Mouse (Mus musculus): ENCODE measurements around the gene Morn3. TPM values are rescaled to one million over a fixed set of nuclear protein-coding genes. Genes with fewer than 3 reads are reported as not detected.

Morn3 gene
- total and polyA plus RNA-seq, 3 experiments, result not detected

GRCm38 (mm10) chr5:123024965-123025573, 21.7 kb downstream of the Morn3 start:
- Histone ChIP-seq H3K27ac (ENCODE audit: insufficient read depth, low read depth) (peak overlapping the region; percentile 94), H3K4me3 (replicated peaks in 1 of 3; ENCODE audit: low read depth in 2 of 3, low read length in 2 of 3, poor library complexity in 1 of 3) (peak overlapping the region in 2 of 3 experiments; percentile 15 to 20)
- dilution Hi-C loops (cut with MboI; ENCODE audit: extremely low pct_ligation_motif_present, extremely low pct_unique_long_range_greater_than_20kb, low sequenced_read_pairs), result no loop called here
- TF ChIP-seq BHLHE40 (IDR thresholded peaks at IDR 0.05; ENCODE audit: low read depth, low read length) (0 out of 2 replicates have a peak, but pooled peaks have one; percentile 22), JUN (IDR thresholded peaks at IDR 0.05; ENCODE audit: insufficient read depth, low read depth, low read length) (no peak), CTCF (conservative IDR thresholded peaks at IDR 0.05 in 1 of 2, IDR thresholded peaks at IDR 0.05 in 1 of 2; ENCODE audit: low read depth in 2 of 2, low read length in 2 of 2) (no peak), TBP (conservative IDR thresholded peaks at IDR 0.05; ENCODE audit: low read depth, low read length) (peak; percentile 87; the same call in 1 of the 2 replicates), CHD2 (IDR thresholded peaks at IDR 0.05; ENCODE audit: low read length) (peak; percentile 50; the same call in 1 of the 2 replicates), NRF1 (IDR thresholded peaks at IDR 0.05; ENCODE audit: low read depth, low read length) (no peak), ELF1 (IDR thresholded peaks at IDR 0.05; ENCODE audit: low read depth, low read length) (peak; percentile 84), RCOR1 (conservative IDR thresholded peaks at IDR 0.05; ENCODE audit: low read depth, low read length) (0 out of 2 replicates have a peak, but pooled peaks have one; percentile 22), RAD21 (IDR thresholded peaks at IDR 0.05; ENCODE audit: low read depth, low read length) (no peak), HCFC1 (IDR thresholded peaks at IDR 0.05; ENCODE audit: low read depth, low read length) (no peak; the same call in 1 of the 2 replicates), NELFE (IDR thresholded peaks at IDR 0.05; ENCODE audit: low read depth, low read length) (peak; percentile 63; the same call in 1 of the 2 replicates), PAX5 (IDR thresholded peaks at IDR 0.05; ENCODE audit: low read length) (no peak), EP300 (IDR thresholded peaks at IDR 0.05; ENCODE audit: low read length) (peak; percentile 85), SIN3A (IDR thresholded peaks at IDR 0.05; ENCODE audit: low read length) (peak; percentile 51; the same call in 1 of the 2 replicates), MAFK (IDR thresholded peaks at IDR 0.05; ENCODE audit: insufficient replicate concordance, low read length) (peak; percentile 10; the same call in 1 of the 2 replicates), POLR2A (IDR thresholded peaks at IDR 0.05; ENCODE audit: low read depth, low read length) (peak; percentile 22; the same call in 1 of the 2 replicates), MEF2A (IDR thresholded peaks at IDR 0.05; ENCODE audit: borderline replicate concordance, low read depth, low read length) (peak; percentile 42; the same call in 1 of the 2 replicates), JUND (conservative IDR thresholded peaks at IDR 0.05; ENCODE audit: low read depth, low read length) (0 out of 2 replicates have a peak, but pooled peaks have one; percentile 24), KAT2A (IDR thresholded peaks at IDR 0.05; ENCODE audit: insufficient replicate concordance, low read length) (0 out of 2 replicates have a peak, but pooled peaks have one; percentile 42), IRF4 (IDR thresholded peaks at IDR 0.05; ENCODE audit: low read depth, low read length) (peak; percentile 63), SMC3 (IDR thresholded peaks at IDR 0.05; ENCODE audit: low read depth, low read length) (no peak), USF1 (IDR thresholded peaks at IDR 0.05; ENCODE audit: low read depth, low read length) (no peak), TCF12 (IDR thresholded peaks at IDR 0.05; ENCODE audit: low read depth, low read length) (peak; percentile 31; the same call in 1 of the 2 replicates), MXI1 (IDR thresholded peaks at IDR 0.05; ENCODE audit: low read depth, low read length) (0 out of 2 replicates have a peak, but pooled peaks have one; percentile 40), UBTF (IDR thresholded peaks at IDR 0.05; ENCODE audit: low read depth, low read length) (no peak; the same call in 1 of the 2 replicates), ZC3H11A (IDR thresholded peaks at IDR 0.05; ENCODE audit: low read depth, low read length) (no peak), E2F4 (IDR thresholded peaks at IDR 0.05; ENCODE audit: insufficient replicate concordance, low read depth, low read length) (no peak), ZNF384 (IDR thresholded peaks at IDR 0.05; ENCODE audit: low read depth, low read length) (peak; percentile 20; the same call in 1 of the 2 replicates), ZKSCAN1 (IDR thresholded peaks at IDR 0.05; ENCODE audit: borderline replicate concordance, low read depth, low read length) (no peak), CHD1 (IDR thresholded peaks at IDR 0.05; ENCODE audit: low read depth, low read length) (0 out of 2 replicates have a peak, but pooled peaks have one; percentile 33), GABPA (IDR thresholded peaks at IDR 0.05; ENCODE audit: insufficient replicate concordance, low read depth, low read length) (no peak), ZMIZ1 (IDR thresholded peaks at IDR 0.05; ENCODE audit: low read depth, low read length) (0 out of 2 replicates have a peak, but pooled peaks have one; percentile 41), MAX (IDR thresholded peaks at IDR 0.05; ENCODE audit: low read length) (peak; percentile 71), ETS1 (conservative IDR thresholded peaks at IDR 0.05; ENCODE audit: low read depth, low read length) (peak; percentile 33; the same call in 1 of the 2 replicates), MAZ (IDR thresholded peaks at IDR 0.05; ENCODE audit: low read depth, low read length) (0 out of 2 replicates have a peak, but pooled peaks have one; percentile 53), POLR2AphosphoS2 (IDR thresholded peaks at IDR 0.05; ENCODE audit: low read depth, low read length) (peak; percentile 58; the same call in 1 of the 2 replicates), MYC (IDR thresholded peaks at IDR 0.05; ENCODE audit: low read depth, low read length) (0 out of 2 replicates have a peak, but pooled peaks have one; percentile 42)

More at GRCm38 (mm10) chr5:123024965-123025573, 21.7 kb downstream of the Morn3 start:
- H3K4me1 ChIP-seq (ENCODE audit: control insufficient read depth in 1 of 2, insufficient read depth in 2 of 2), result peaks cover 14 to 40% of the 10 kb centered on the region in 2 experiments
- H3K27me3 ChIP-seq (replicated peaks), result no peaks in the 10 kb centered on the region
- H3K9ac ChIP-seq (ENCODE audit: insufficient read depth, low read depth), result 0 out of 2 replicates have a peak overlapping the region, but pooled peaks have one; percentile 13
- no peaks in the 10 kb centered on the region for H3K79me2 ChIP-seq (replicated peaks; ENCODE audit: control insufficient read depth, extremely low read depth, insufficient read depth, poor library complexity, severe bottlenecking)
- H3K36me3 ChIP-seq (replicated peaks in 1 of 2; ENCODE audit: control insufficient read depth in 1 of 2, insufficient read depth in 1 of 2, low read length in 1 of 2), result peaks cover 12 to 41% of the 10 kb centered on the region in 2 experiments
- no peaks in the 10 kb centered on the region for H3K9me3 ChIP-seq (replicated peaks; ENCODE audit: low read length)
- in situ Hi-C loops (cut with MboI; ENCODE audit: low pct_ligation_motif_present, low pct_unique_long_range_greater_than_20kb, low sequenced_read_pairs), result no loop called here
- peak; percentile 82 for DNase-seq (ENCODE audit: extremely low read depth)
- H3K4me2 ChIP-seq (ENCODE audit: insufficient read depth, low read depth, poor library complexity, severe bottlenecking), result peak overlapping the region; percentile 50
